Mouse (Mus musculus) MEL (cell line): ENCODE results near the gene Slc5a5. TPM values are rescaled to one million over a fixed set of nuclear protein-coding genes. Genes with fewer than 3 reads are reported as not detected.

Experiments
- DNase-seq: peaks from one replicate; pipeline ENCODE4 v3.0.0; 2011; ENCODE audit warnings: low read depth, low spot score
- H3K27ac ChIP-seq: 2 replicates; pipeline ENCODE4 v1.5.1; 2012; ENCODE audit warnings: low read depth, mild to moderate bottlenecking, control low read depth, low read length, moderate library complexity; ENCODE audit not compliant: control insufficient read depth
- H3K27me3 ChIP-seq, 2 experiments: fragments of 150-350 bp in 1 of 2; sonication (generic) in 1 of 2; 2 replicates each; pipeline ENCODE4 v1.6.1; 2012; ENCODE audit warnings: low read length in 2 of 2, mild to moderate bottlenecking in 2 of 2, improper control_type of control experiment in 1 of 2, moderate library complexity in 1 of 2; ENCODE audit not compliant: insufficient read depth in 2 of 2, control insufficient read depth in 1 of 2
- H3K36me3 ChIP-seq, 2 experiments: 2 replicates each; pipeline ENCODE4 v1.6.1; 2012 to 2014; ENCODE audit warnings: low read length in 2 of 2, improper control_type of control experiment in 1 of 2, inconsistent platforms in 1 of 2, mild to moderate bottlenecking in 1 of 2; ENCODE audit not compliant: insufficient read depth in 2 of 2, control insufficient read depth in 1 of 2
- H3K4me1 ChIP-seq, 2 experiments: fragments of 150-350 bp in 1 of 2; sonication (generic) in 1 of 2; 2 replicates each; pipeline ENCODE4 v1.6.1; 2012; ENCODE audit warnings: low read length in 2 of 2, improper control_type of control experiment in 1 of 2, mild to moderate bottlenecking in 1 of 2; ENCODE audit not compliant: insufficient read depth in 2 of 2, control insufficient read depth in 1 of 2
- H3K4me3 ChIP-seq, 2 experiments: fragments of 150-350 bp in 1 of 2; sonication (generic) in 1 of 2; 2 replicates each; pipeline ENCODE4 v1.5.1; 2012; ENCODE audit warnings: low read depth in 2 of 2, low read length in 2 of 2, mild to moderate bottlenecking in 2 of 2, moderate library complexity in 2 of 2, control low read depth in 1 of 2, improper control_type of control experiment in 1 of 2; ENCODE audit not compliant: control insufficient read depth in 1 of 2, insufficient read depth in 1 of 2
- H3K79me2 ChIP-seq: 2 replicates; pipeline ENCODE4 v1.6.1; 2012; ENCODE audit warnings: mild to moderate bottlenecking, low read length, moderate library complexity; ENCODE audit not compliant: control insufficient read depth, poor library complexity, insufficient read depth
- H3K9ac ChIP-seq: 2 replicates; pipeline ENCODE4 v1.6.1; 2012; ENCODE audit warnings: low read depth, mild to moderate bottlenecking, control low read depth, low read length, moderate library complexity; ENCODE audit not compliant: control insufficient read depth, poor library complexity, severe bottlenecking
- H3K9me3 ChIP-seq: fragments of 150-350 bp; sonication (generic); replicated peaks from 2 replicates; pipeline ENCODE4 v1.6.1; 2012; ENCODE audit warnings: mild to moderate bottlenecking, low read length, improper control_type of control experiment, moderate library complexity; ENCODE audit not compliant: insufficient read depth
- CHD1 ChIP-seq: IDR thresholded peaks from 2 replicates; pipeline ENCODE4 v1.6.1; 2012; ENCODE audit warnings: low read depth, mild to moderate bottlenecking, inconsistent platforms, low read length, improper control_type of control experiment
- CTCF ChIP-seq, 3 experiments: IDR thresholded peaks in 2 of 3; conservative IDR thresholded peaks in 1 of 3; 2 replicates each; pipeline ENCODE4 v1.5.1; 2011 to 2012; ENCODE audit warnings: low read length in 3 of 3, low read depth in 2 of 3, mild to moderate bottlenecking in 2 of 3, improper control_type of control experiment in 1 of 3, inconsistent platforms in 1 of 3, mixed read lengths in 1 of 3, moderate library complexity in 1 of 3; ENCODE audit not compliant: control insufficient read depth in 1 of 3, insufficient read depth in 1 of 3, poor library complexity in 1 of 3, severe bottlenecking in 1 of 3
- ELF1 ChIP-seq: IDR thresholded peaks from 2 replicates; pipeline ENCODE4 v1.6.1; 2014; ENCODE audit warnings: low read depth, mild to moderate bottlenecking, inconsistent platforms, low read length, improper control_type of control experiment, moderate library complexity
- EP300 ChIP-seq, 2 experiments: IDR thresholded peaks; 2 replicates each; pipeline ENCODE4 v1.6.1; 2011; ENCODE audit warnings: improper control_type of control experiment in 2 of 2, low read length in 2 of 2, low read depth in 1 of 2, mild to moderate bottlenecking in 1 of 2
- GATA1 ChIP-seq: IDR thresholded peaks from 2 replicates; pipeline ENCODE4 v1.6.1; 2011; ENCODE audit warnings: low read depth, low read length, improper control_type of control experiment
- JUND ChIP-seq: IDR thresholded peaks from 2 replicates; pipeline ENCODE4 v1.6.1; 2011; ENCODE audit warnings: low read depth, mild to moderate bottlenecking, improper control_type of control experiment, low read length
- KAT2A ChIP-seq: conservative IDR thresholded peaks from 2 replicates; pipeline ENCODE4 v1.6.1; 2012; ENCODE audit warnings: low read depth, low read length, improper control_type of control experiment, inconsistent platforms
- MXI1 ChIP-seq: IDR thresholded peaks from 2 replicates; pipeline ENCODE4 v1.6.1; 2011; ENCODE audit warnings: mild to moderate bottlenecking, low read depth, low read length, improper control_type of control experiment
- MYC ChIP-seq: IDR thresholded peaks from 2 replicates; pipeline ENCODE4 v1.6.1; 2011; ENCODE audit warnings: low read depth, mild to moderate bottlenecking, low read length, improper control_type of control experiment, moderate library complexity
- NELFE ChIP-seq: IDR thresholded peaks from 2 replicates; pipeline ENCODE4 v1.6.1; 2011; ENCODE audit warnings: low read depth, low read length, improper control_type of control experiment
- RAD21 ChIP-seq: IDR thresholded peaks from 2 replicates; pipeline ENCODE4 v1.6.1; 2011; ENCODE audit warnings: mild to moderate bottlenecking, low read depth, low read length, improper control_type of control experiment
- RCOR1 ChIP-seq: IDR thresholded peaks from 2 replicates; pipeline ENCODE4 v1.6.1; 2012; ENCODE audit warnings: low read depth, mild to moderate bottlenecking, inconsistent platforms, low read length, improper control_type of control experiment
- SIN3A ChIP-seq: IDR thresholded peaks from 2 replicates; pipeline ENCODE4 v1.6.1; 2012; ENCODE audit warnings: low read length, improper control_type of control experiment, inconsistent platforms
- SMC3 ChIP-seq: IDR thresholded peaks from 2 replicates; pipeline ENCODE4 v1.6.1; 2011; ENCODE audit warnings: low read depth, low read length, improper control_type of control experiment
- TCF12 ChIP-seq: IDR thresholded peaks from 2 replicates; pipeline ENCODE4 v1.6.1; 2014; ENCODE audit warnings: low read depth, mild to moderate bottlenecking, inconsistent platforms, low read length, improper control_type of control experiment, moderate library complexity
- USF2 ChIP-seq, 2 experiments: IDR thresholded peaks; 2 replicates each; pipeline ENCODE4 v1.6.1; 2011 to 2012; ENCODE audit warnings: improper control_type of control experiment in 2 of 2, low read length in 2 of 2, borderline replicate concordance in 1 of 2, inconsistent platforms in 1 of 2, low read depth in 1 of 2, mild to moderate bottlenecking in 1 of 2; ENCODE audit not compliant: insufficient read depth in 1 of 2
- ZC3H11A ChIP-seq: IDR thresholded peaks from 2 replicates; pipeline ENCODE4 v1.6.1; 2012; ENCODE audit warnings: low read depth, mild to moderate bottlenecking, inconsistent platforms, low read length, improper control_type of control experiment
- ZNF384 ChIP-seq: IDR thresholded peaks from 2 replicates; pipeline ENCODE4 v1.6.1; 2012; ENCODE audit warnings: low read depth, mild to moderate bottlenecking, inconsistent platforms, low read length, improper control_type of control experiment
- polyA plus RNA-seq, 2 experiments: library from polyadenylated mRNA; stranded (reverse) in 1 of 2; unstranded in 1 of 2; fragments of >175 nt in 1 of 2; fragments of >200 nt in 1 of 2; gene quantifications; 2 replicates each; pipeline versions ENCODE4 v1.2.1 to v1.2.4; 2012; ENCODE audit warnings: low replicate concordance in 2 of 2, low read depth in 1 of 2; ENCODE audit not compliant: insufficient read length in 2 of 2, insufficient read depth in 1 of 2, missing spikeins in 1 of 2
- total RNA-seq: library from RNA; depleted of rRNA; stranded (reverse); fragments of 300-350 nt; gene quantifications from 2 replicates; pipeline ENCODE4 v1.2.3, GENCODE M21; 2012

The Slc5a5 gene
- total and polyA plus RNA-seq, 3 experiments = 0.12 to 0.36 TPM; not detected in 1

- H3K27ac ChIP-seq = peak overlapping the region; percentile 62
- no peaks in the 10 kb centered on the region for H3K9me3 ChIP-seq
- no peak for TF ChIP-seq SMC3
- TF ChIP-seq EP300 (IDR thresholded peaks at IDR 0.05; ENCODE audit: low read depth in 1 of 2, low read length in 2 of 2) = peak in 1 of 2 experiments; percentile 37; a peak in 1 of 4 replicates
- TF ChIP-seq, all 39 proteins: peak for 1
- DNase-seq = peak; percentile 72
- H3K36me3 ChIP-seq = peaks cover 7 to 17% of the 10 kb centered on the region in 2 experiments; a peak in 3 of 4 replicates
- H3K4me1 ChIP-seq = peaks cover 4 to 13% of the 10 kb centered on the region in 2 experiments; a peak in 3 of 4 replicates
- H3K4me3 ChIP-seq = no peak overlapping the region; a peak in 1 of 4 replicates
- H3K79me2 ChIP-seq = peaks cover 19% of the 10 kb centered on the region
- H3K27me3 ChIP-seq = no peaks in the 10 kb centered on the region
- H3K9ac ChIP-seq = peak overlapping the region; percentile 93
These were observed 6.7 kb upstream of the Slc5a5 start for GRCm38 (mm10) chr8:70899226-70899625.

DNA sequence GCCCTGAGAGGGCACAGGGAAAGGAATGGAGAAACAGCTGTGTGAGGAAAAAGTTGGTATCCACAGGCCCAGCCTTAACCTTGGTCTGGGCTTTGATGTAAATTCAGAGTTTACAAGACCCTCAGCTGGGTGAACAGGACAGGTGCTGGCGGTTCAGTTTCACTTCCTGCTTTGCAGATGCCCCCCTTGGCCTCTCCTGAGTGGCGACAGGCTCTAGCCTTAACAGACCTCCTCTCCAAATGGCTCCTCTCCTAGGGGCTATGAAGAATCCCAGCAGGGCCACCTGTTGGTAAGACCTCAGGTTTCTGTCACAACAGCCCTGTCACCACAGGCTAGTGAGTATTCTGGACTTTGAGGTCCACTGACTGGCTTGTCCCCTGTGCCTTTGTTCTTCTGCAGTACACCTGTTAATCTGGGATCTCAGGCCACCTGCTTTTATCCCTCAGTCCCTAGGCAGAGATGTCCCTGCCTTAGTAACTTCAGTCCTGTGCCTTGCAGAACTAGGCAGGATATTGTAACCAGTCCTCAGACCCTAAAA is 6.2 kb upstream of the Slc5a5 start:
- Histone ChIP-seq H3K27me3 (no peaks in the 10 kb centered on the region), H3K79me2 (peaks cover 19% of the 10 kb centered on the region), H3K4me3 (peak overlapping the region; percentile 74 to 85), H3K9ac (peak overlapping the region; percentile 93), H3K4me1 (peaks cover 4 to 11% of the 10 kb centered on the region in 2 experiments; a peak in 3 of 4 replicates), H3K27ac (peak overlapping the region; percentile 62), H3K9me3 (no peaks in the 10 kb centered on the region), H3K36me3 (peaks cover 7 to 17% of the 10 kb centered on the region in 2 experiments; a peak in 3 of 4 replicates)
- no peak for TF ChIP-seq CHD1
- TF ChIP-seq ELF1 = peak; percentile 41; the same call in 1 of the 2 replicates
- peak; percentile 62 for DNase-seq

GRCm38 (mm10) chr8:70897681-70898413 is 5.3 kb upstream of the Slc5a5 start:
- Histone ChIP-seq H3K4me1 (peaks cover 4 to 11% of the 10 kb centered on the region in 2 experiments; a peak in 3 of 4 replicates), H3K9ac (peak overlapping the region; percentile 93), H3K4me3 (peak overlapping the region; percentile 74 to 85), H3K36me3 (peaks cover 7 to 17% of the 10 kb centered on the region in 2 experiments; a peak in 3 of 4 replicates), H3K9me3 (no peaks in the 10 kb centered on the region), H3K27me3 (no peaks in the 10 kb centered on the region), H3K79me2 (peaks cover 19% of the 10 kb centered on the region), H3K27ac (peak overlapping the region; percentile 91)
- TF ChIP-seq ZNF384 (no peak), MXI1 (peak; percentile 85), GATA1 (no peak), JUND (peak; percentile 61; the same call in 1 of the 2 replicates), MYC (peak; percentile 70; the same call in 1 of the 2 replicates), RAD21 (peak; percentile 77), EP300 (IDR thresholded peaks at IDR 0.05; ENCODE audit: low read depth in 1 of 2, low read length in 2 of 2) (no peak), NELFE (no peak; the same call in 1 of the 2 replicates), ZC3H11A (peak; percentile 41), KAT2A (no peak), RCOR1 (no peak), USF2 (IDR thresholded peaks at IDR 0.05; ENCODE audit: borderline replicate concordance in 1 of 2, insufficient read depth in 1 of 2, low read depth in 1 of 2, low read length in 2 of 2) (no peak), TCF12 (0 out of 2 replicates have a peak, but pooled peaks have one; percentile 4), CTCF (IDR thresholded peaks at IDR 0.05 in 2 of 3, conservative IDR thresholded peaks at IDR 0.05 in 1 of 3; ENCODE audit: control insufficient read depth in 1 of 3, insufficient read depth in 1 of 3, low read depth in 2 of 3, low read length in 3 of 3, poor library complexity in 1 of 3, severe bottlenecking in 1 of 3) (peak; percentile 78 to 94 (median 87)), SIN3A (peak; percentile 52), CHD1 (0 out of 2 replicates have a peak, but pooled peaks have one; percentile 78), ELF1 (0 out of 2 replicates have a peak, but pooled peaks have one; percentile 9), SMC3 (peak; percentile 68)
- DNase-seq = peak; percentile 91
